Mouse (Mus musculus): Measurements from ENCODE around the gene Cdkn1a. TPM values are rescaled to one million over a fixed set of nuclear protein-coding genes. Genes with fewer than 3 reads are reported as not detected.

The Cdkn1a gene
- polyA plus RNA-seq, 1 experiment from 2014 or later, result 10.1 TPM

Other genes starting within 250 kb of the Cdkn1a start
- gene Pnpla1, start 232.6 kb upstream of the Cdkn1a start, polyA plus RNA-seq (2015; fragmentation: Nextera tagmentation; extraction: Ambion mirVana), result not detected in 2 replicates
- 0.08 and 0.15 TPM in 2 replicates for gene 4930539E08Rik, start 175.7 kb upstream of the Cdkn1a start, polyA plus RNA-seq (2015; fragmentation: Nextera tagmentation; extraction: Ambion mirVana)
- gene Pxt1, start 147.1 kb upstream of the Cdkn1a start, polyA plus RNA-seq (2015; fragmentation: Nextera tagmentation; extraction: Ambion mirVana), result 0.45 and 0.46 TPM in 2 replicates
- 65.8 and 78.6 TPM in 2 replicates for gene Kctd20, start 139.0 kb upstream of the Cdkn1a start, polyA plus RNA-seq (2015; fragmentation: Nextera tagmentation; extraction: Ambion mirVana)
- gene Stk38, start 83.0 kb upstream of the Cdkn1a start, polyA plus RNA-seq (2015; fragmentation: Nextera tagmentation; extraction: Ambion mirVana), result 38.4 and 44.6 TPM in 2 replicates
- 320 and 398 TPM in 2 replicates for gene Srsf3, start 58.3 kb upstream of the Cdkn1a start, polyA plus RNA-seq (2015; fragmentation: Nextera tagmentation; extraction: Ambion mirVana)
- 4.4 and 5.3 TPM in 2 replicates for gene Rab44, start 23.2 kb downstream of the Cdkn1a start, polyA plus RNA-seq (2015; fragmentation: Nextera tagmentation; extraction: Ambion mirVana)
- 0.27 and 0.34 TPM in 2 replicates for gene Cpne5, start 147.2 kb downstream of the Cdkn1a start, polyA plus RNA-seq (2015; fragmentation: Nextera tagmentation; extraction: Ambion mirVana)
- gene Ppil1, start 173.2 kb downstream of the Cdkn1a start, polyA plus RNA-seq (2015; fragmentation: Nextera tagmentation; extraction: Ambion mirVana), result 117 and 120 TPM in 2 replicates
- 54.2 and 55.3 TPM in 2 replicates for gene BC004004, start 177.8 kb downstream of the Cdkn1a start, polyA plus RNA-seq (2015; fragmentation: Nextera tagmentation; extraction: Ambion mirVana)
- gene Pi16, start 226.7 kb downstream of the Cdkn1a start, polyA plus RNA-seq (2015; fragmentation: Nextera tagmentation; extraction: Ambion mirVana), result 0.30 and 0.32 TPM in 2 replicates